20 mouse cellular contexts compared by ENCODE assay signal in genomic region chr3:158210657-158211056, GRCm38 (mm10).
A peak's percentile ranks its signal among the peaks of the same experiment; 100 is the strongest.
DNase-seq lines count a peak whose midpoint lies in the region; ATAC-seq and TF ChIP-seq lines count a peak whose summit lies in the region.
"Had no signal": no experiment of that assay in that cellular context is flagged by ENCODE, and none has a peak within 500 bp of the region (broad histone marks: within the 10 kb centered on the region; RNA-seq: fewer than 3 reads in every experiment).

No protein-coding gene starts in this region.

- H3K36me3 ChIP-seq in hindbrain, embryonic 11.5 days (ENCODE audit: control insufficient read depth, insufficient read depth, low read length): no peaks in the 10 kb centered on the region
- H3K36me3 ChIP-seq in hindbrain, postnatal 0 days (ENCODE audit: insufficient read depth, low read length): no peaks in the 10 kb centered on the region
- H3K36me3 ChIP-seq in hindbrain, embryonic 13.5 days: no peaks in the 10 kb centered on the region
- H3K36me3 ChIP-seq in hindbrain, embryonic 16.5 days (ENCODE audit: control insufficient read depth, insufficient read depth, low read length): no peaks in the 10 kb centered on the region
- no peaks in the 10 kb centered on the region for H3K36me3 ChIP-seq in midbrain, embryonic 14.5 days (ENCODE audit: control insufficient read depth, insufficient read depth, low read length)
- no peaks in the 10 kb centered on the region for H3K36me3 ChIP-seq in midbrain, embryonic 10.5 days
- H3K36me3 ChIP-seq: embryonic facial prominence, embryonic 13.5 days; embryonic facial prominence, embryonic 15.5 days; forebrain, embryonic 10.5 days; forebrain, embryonic 12.5 days; G1E had no signal

- no peaks in the 10 kb centered on the region for H3K4me1 ChIP-seq in hindbrain, embryonic 11.5 days (replicated peaks; ENCODE audit: control insufficient read depth, insufficient read depth, low read length)
- H3K4me1 ChIP-seq in hindbrain, postnatal 0 days (ENCODE audit: insufficient read depth, low read length): no peaks in the 10 kb centered on the region
- no peaks in the 10 kb centered on the region for H3K4me1 ChIP-seq in hindbrain, embryonic 13.5 days (replicated peaks)
- H3K4me1 ChIP-seq in hindbrain, embryonic 16.5 days (ENCODE audit: control insufficient read depth, insufficient read depth, low read depth, low read length): no peaks in the 10 kb centered on the region
- H3K4me1 ChIP-seq in midbrain, embryonic 14.5 days (ENCODE audit: control insufficient read depth, insufficient read depth, low read length): no peaks in the 10 kb centered on the region
- 0 out of 2 replicates have a peak, but pooled peaks cover 3% of the 10 kb centered on the region for H3K4me1 ChIP-seq in midbrain, embryonic 10.5 days
- H3K4me1 ChIP-seq: embryonic facial prominence, embryonic 13.5 days; embryonic facial prominence, embryonic 15.5 days had no signal

- H3K27me3 ChIP-seq in hindbrain, embryonic 11.5 days (ENCODE audit: control insufficient read depth, insufficient read depth, low read length): no peaks in the 10 kb centered on the region
- no peaks in the 10 kb centered on the region for H3K27me3 ChIP-seq in hindbrain, postnatal 0 days (ENCODE audit: insufficient read depth, low read length)
- H3K27me3 ChIP-seq in hindbrain, embryonic 13.5 days: no peaks in the 10 kb centered on the region
- no peaks in the 10 kb centered on the region for H3K27me3 ChIP-seq in hindbrain, embryonic 16.5 days (replicated peaks; ENCODE audit: control insufficient read depth, insufficient read depth, low read length)
- no peaks in the 10 kb centered on the region for H3K27me3 ChIP-seq in midbrain, embryonic 14.5 days (ENCODE audit: control insufficient read depth, insufficient read depth, low read length)
- no peaks in the 10 kb centered on the region for H3K27me3 ChIP-seq in midbrain, embryonic 10.5 days (ENCODE audit: low read depth, poor library complexity, severe bottlenecking)
- H3K27me3 ChIP-seq: CH12.LX; embryonic facial prominence, embryonic 13.5 days; embryonic facial prominence, embryonic 15.5 days; forebrain, embryonic 12.5 days; Patski had no signal

- 76% methylated on average over 2 of the region's 2 CpGs for WGBS in hindbrain, embryonic 11.5 days
- WGBS in hindbrain, postnatal 0 days: 61% methylated on average over 2 of the region's 2 CpGs
- WGBS in hindbrain, embryonic 13.5 days: 50% methylated on average over 2 of the region's 2 CpGs
- 49% methylated on average over 2 of the region's 2 CpGs for WGBS in hindbrain, embryonic 16.5 days
- WGBS in midbrain, embryonic 14.5 days: 27% methylated on average over 2 of the region's 2 CpGs
- 79% methylated on average over 2 of the region's 2 CpGs for WGBS in midbrain, embryonic 10.5 days

- no peak overlapping the region for H3K27ac ChIP-seq in hindbrain, embryonic 11.5 days (ENCODE audit: low read depth, low read length)
- H3K27ac ChIP-seq in hindbrain, postnatal 0 days: no peak overlapping the region
- H3K27ac ChIP-seq in hindbrain, embryonic 13.5 days: no peak overlapping the region
- H3K27ac ChIP-seq in hindbrain, embryonic 16.5 days (ENCODE audit: low read depth, low read length): no peak overlapping the region
- no peak overlapping the region for H3K27ac ChIP-seq in midbrain, embryonic 14.5 days (replicated peaks; ENCODE audit: low read depth, low read length)
- no peak overlapping the region for H3K27ac ChIP-seq in midbrain, embryonic 10.5 days (replicated peaks)
- H3K27ac ChIP-seq: embryonic facial prominence, embryonic 13.5 days; embryonic facial prominence, embryonic 15.5 days; forebrain, embryonic 10.5 days; forebrain, embryonic 12.5 days had no signal

- TF ChIP-seq POLR2A in brain, embryonic 14.5 days (IDR thresholded peaks at IDR 0.05; ENCODE audit: borderline replicate concordance, extremely low read depth, insufficient read depth, insufficient read length, poor library complexity, severe bottlenecking): no peak

- DNase-seq in hindbrain, embryonic 11.5 days (ENCODE audit: low spot score): no peak
- no peak for DNase-seq in hindbrain, postnatal 0 days (ENCODE audit: low spot score)
- DNase-seq in midbrain, embryonic 14.5 days: peak; percentile 26
- DNase-seq in midbrain, embryonic 10.5 days (ENCODE audit: low spot score): no peak
- DNase-seq in brain, embryonic 14.5 days (ENCODE audit: low read depth): peak; percentile 25
- DNase-seq: adrenal gland, adult 8-10 months; cerebellum, adult 11 months; cerebellum, adult 8-10 months had no signal

- H3K4me3 ChIP-seq in hindbrain, embryonic 11.5 days (ENCODE audit: low read depth, low read length): no peak overlapping the region
- H3K4me3 ChIP-seq in hindbrain, postnatal 0 days (ENCODE audit: low read length): no peak overlapping the region
- no peak overlapping the region for H3K4me3 ChIP-seq in hindbrain, embryonic 13.5 days
- H3K4me3 ChIP-seq in hindbrain, embryonic 16.5 days (ENCODE audit: low read length): no peak overlapping the region
- no peak overlapping the region for H3K4me3 ChIP-seq in midbrain, embryonic 14.5 days (replicated peaks; ENCODE audit: low read depth, low read length)
- H3K4me3 ChIP-seq in midbrain, embryonic 10.5 days: no peak overlapping the region
- H3K4me3 ChIP-seq: embryonic facial prominence, embryonic 13.5 days; embryonic facial prominence, embryonic 15.5 days; erythroblast, embryonic 14.5 days; forebrain, embryonic 10.5 days; forebrain, embryonic 12.5 days had no signal

- no peak overlapping the region for H3K4me2 ChIP-seq in hindbrain, embryonic 11.5 days (replicated peaks; ENCODE audit: low read depth, low read length)
- H3K4me2 ChIP-seq in hindbrain, postnatal 0 days (ENCODE audit: low read depth, low read length): no peak overlapping the region
- H3K4me2 ChIP-seq in hindbrain, embryonic 13.5 days: no peak overlapping the region
- no peak overlapping the region for H3K4me2 ChIP-seq in hindbrain, embryonic 16.5 days (ENCODE audit: low read length)
- H3K4me2 ChIP-seq in midbrain, embryonic 14.5 days (ENCODE audit: low read length): no peak overlapping the region
- H3K4me2 ChIP-seq: embryonic facial prominence, embryonic 13.5 days; embryonic facial prominence, embryonic 15.5 days; forebrain, embryonic 12.5 days had no signal

- no peak overlapping the region for H3K9ac ChIP-seq in hindbrain, embryonic 11.5 days (ENCODE audit: low read depth, low read length)
- no peak overlapping the region for H3K9ac ChIP-seq in hindbrain, postnatal 0 days (replicated peaks; ENCODE audit: low read length)
- no peak overlapping the region for H3K9ac ChIP-seq in hindbrain, embryonic 13.5 days
- no peak overlapping the region for H3K9ac ChIP-seq in hindbrain, embryonic 16.5 days (ENCODE audit: low read depth, low read length)
- H3K9ac ChIP-seq in midbrain, embryonic 14.5 days (replicated peaks; ENCODE audit: low read length): no peak overlapping the region
- H3K9ac ChIP-seq: embryonic facial prominence, embryonic 13.5 days; embryonic facial prominence, embryonic 15.5 days; forebrain, embryonic 12.5 days had no signal

- no peak for TF ChIP-seq CTCF in hindbrain, postnatal 0 days (IDR thresholded peaks at IDR 0.05; ENCODE audit: low read depth)
- no peak for TF ChIP-seq CTCF in brain, embryonic 14.5 days (IDR thresholded peaks at IDR 0.05; ENCODE audit: borderline replicate concordance, extremely low read depth, insufficient read depth, insufficient read length)

- peak; percentile 37; the same call in 1 of the 2 replicates for ATAC-seq in hindbrain, embryonic 11.5 days (ENCODE audit: low FRiP score)
- no peak for ATAC-seq in hindbrain, postnatal 0 days
- ATAC-seq in hindbrain, embryonic 13.5 days (ENCODE audit: low FRiP score): 0 out of 2 replicates have a peak, but pooled peaks have one; percentile 52
- ATAC-seq in hindbrain, embryonic 16.5 days: no peak
- ATAC-seq in midbrain, embryonic 14.5 days (ENCODE audit: low FRiP score, low TSS enrichment): no peak
- ATAC-seq: activated CD4-positive, CD25-positive, alpha-beta regulatory T cell, adult 4 months; CD4-positive, CD25-positive, alpha-beta regulatory T cell, adult 4 months had no signal

- no peaks in the 10 kb centered on the region for H3K9me3 ChIP-seq in hindbrain, embryonic 11.5 days (ENCODE audit: control insufficient read depth, low read length)
- no peaks in the 10 kb centered on the region for H3K9me3 ChIP-seq in hindbrain, postnatal 0 days (ENCODE audit: low read length)
- H3K9me3 ChIP-seq in hindbrain, embryonic 13.5 days: no peaks in the 10 kb centered on the region
- no peaks in the 10 kb centered on the region for H3K9me3 ChIP-seq in hindbrain, embryonic 16.5 days (ENCODE audit: control insufficient read depth, low read length)
- no peaks in the 10 kb centered on the region for H3K9me3 ChIP-seq in midbrain, embryonic 14.5 days (ENCODE audit: control insufficient read depth, low read length)
- H3K9me3 ChIP-seq in midbrain, embryonic 10.5 days (replicated peaks): no peaks in the 10 kb centered on the region
- H3K9me3 ChIP-seq: embryonic facial prominence, embryonic 13.5 days; embryonic facial prominence, embryonic 15.5 days; forebrain, embryonic 10.5 days; forebrain, embryonic 12.5 days; G1E had no signal

Comparison
In these comparisons a context has a peak if more than half of its experiments do, and no peak if none do; other contexts are left out.
1. ATAC-seq: peak in hindbrain, embryonic 11.5 days (single experiment) and hindbrain, embryonic 13.5 days (single experiment); none in hindbrain, postnatal 0 days (single experiment), hindbrain, embryonic 16.5 days (single experiment) and midbrain, embryonic 14.5 days (single experiment).
2. DNase-seq: peak in midbrain, embryonic 14.5 days (single experiment) and brain, embryonic 14.5 days (single experiment); none in hindbrain, embryonic 11.5 days (single experiment), hindbrain, postnatal 0 days (single experiment) and midbrain, embryonic 10.5 days (single experiment).